ENCODE assay signal across 10 mouse cellular contexts in genomic region chr3:55447486-55448460, GRCm38 (mm10). TPM values are rescaled to one million over a fixed set of nuclear protein-coding genes. Genes with fewer than 3 reads are reported as not detected.
A peak's percentile ranks its signal among the peaks of the same experiment; 100 is the strongest.
DNase-seq lines count a peak whose midpoint lies in the region; ATAC-seq and TF ChIP-seq lines count a peak whose summit lies in the region.
"Had no signal": no experiment of that assay in that cellular context is flagged by ENCODE, and none has a peak within 500 bp of the region (broad histone marks: within the 10 kb centered on the region; RNA-seq: fewer than 3 reads in every experiment).

No protein-coding gene starts in this region.

- no peak overlapping the region for H3K9ac ChIP-seq in heart, adult 2 months (ENCODE audit: low read depth, low read length)
- H3K9ac ChIP-seq in heart, embryonic 11.5 days (ENCODE audit: low read depth, low read length): no peak overlapping the region
- H3K9ac ChIP-seq in intestine, embryonic 16.5 days (ENCODE audit: low read depth, low read length): no peak overlapping the region
- H3K9ac ChIP-seq: liver, embryonic 15.5 days had no signal

- intact Hi-C loops in heart, adult 2 months (cut with DNase I): no loop called here

- H3K4me1 ChIP-seq in heart, adult 2 months (ENCODE audit: control insufficient read depth, insufficient read depth, low read length): peaks cover 1% of the 10 kb centered on the region; the same call in 1 of the 2 replicates
- no peaks in the 10 kb centered on the region for H3K4me1 ChIP-seq in heart, embryonic 11.5 days (ENCODE audit: control insufficient read depth, insufficient read depth, low read length)
- H3K4me1 ChIP-seq in intestine, embryonic 16.5 days (ENCODE audit: control insufficient read depth, insufficient read depth, low read length): no peaks in the 10 kb centered on the region
- H3K4me1 ChIP-seq: liver, embryonic 15.5 days had no signal

- H3K36me3 ChIP-seq in heart, adult 2 months (ENCODE audit: control insufficient read depth, insufficient read depth, low read length): no peaks in the 10 kb centered on the region
- no peaks in the 10 kb centered on the region for H3K36me3 ChIP-seq in heart, embryonic 11.5 days (ENCODE audit: control insufficient read depth, insufficient read depth, low read length)
- no peaks in the 10 kb centered on the region for H3K36me3 ChIP-seq in intestine, embryonic 16.5 days (ENCODE audit: control insufficient read depth, insufficient read depth, low read length)
- H3K36me3 ChIP-seq: liver, embryonic 15.5 days had no signal

- peak overlapping the region; percentile 36; the same call in 1 of the 2 replicates for H3K27ac ChIP-seq in heart, adult 2 months
- no peak overlapping the region for H3K27ac ChIP-seq in heart, embryonic 11.5 days (ENCODE audit: low read depth, low read length)
- H3K27ac ChIP-seq in intestine, embryonic 16.5 days (ENCODE audit: low read length): no peak overlapping the region
- H3K27ac ChIP-seq: liver, embryonic 15.5 days had no signal

- H3K9me3 ChIP-seq in heart, embryonic 11.5 days (replicated peaks; ENCODE audit: control insufficient read depth, low read length): no peaks in the 10 kb centered on the region
- no peaks in the 10 kb centered on the region for H3K9me3 ChIP-seq in intestine, embryonic 16.5 days (ENCODE audit: control insufficient read depth, low read length)
- H3K9me3 ChIP-seq: liver, embryonic 15.5 days had no signal

- no peak for TF ChIP-seq POLR2A in heart, adult 2 months (IDR thresholded peaks at IDR 0.05; ENCODE audit: insufficient read depth, low read depth, low read length)

- no peak overlapping the region for H3K4me2 ChIP-seq in heart, embryonic 11.5 days
- no peak overlapping the region for H3K4me2 ChIP-seq in intestine, embryonic 16.5 days (ENCODE audit: low read depth, low read length)
- H3K4me2 ChIP-seq: liver, embryonic 15.5 days had no signal

- no peaks in the 10 kb centered on the region for H3K27me3 ChIP-seq in heart, adult 2 months (ENCODE audit: control insufficient read depth, insufficient read depth, low read length)
- no peaks in the 10 kb centered on the region for H3K27me3 ChIP-seq in heart, embryonic 11.5 days (ENCODE audit: control insufficient read depth, insufficient read depth, low read length)
- no peaks in the 10 kb centered on the region for H3K27me3 ChIP-seq in intestine, embryonic 16.5 days (replicated peaks; ENCODE audit: control insufficient read depth, insufficient read depth, low read length)
- H3K27me3 ChIP-seq: liver, embryonic 15.5 days had no signal

- DNase-seq in heart, adult 2 months: peak; percentile 31 to 66
- DNase-seq in adrenal gland, postnatal 10 days: peak; percentile 57
- peak; percentile 91 for DNase-seq in fibroblast of lung, adult 2 months (ENCODE audit: low read depth)
- DNase-seq in layer of hippocampus, postnatal 10 days (ENCODE audit: low spot score in 2 of 2): peak; percentile 69 to 77
- peak; percentile 81 for DNase-seq in right cerebral cortex, postnatal 25 days
- no peak for DNase-seq in thymus, postnatal 0 days (ENCODE audit: low spot score)

- WGBS in heart, adult 2 months: 67% methylated on average over 5 of the region's 5 CpGs
- WGBS in heart, embryonic 11.5 days (ENCODE audit: insufficient replicate concordance): 86% methylated on average over 5 of the region's 5 CpGs
- WGBS in intestine, embryonic 16.5 days: 83% methylated on average over 5 of the region's 5 CpGs

- H3K4me3 ChIP-seq in heart, adult 2 months: no peak overlapping the region
- no peak overlapping the region for H3K4me3 ChIP-seq in heart, embryonic 11.5 days (ENCODE audit: low read depth, low read length)
- H3K4me3 ChIP-seq in intestine, embryonic 16.5 days (ENCODE audit: low read length): no peak overlapping the region
- H3K4me3 ChIP-seq: liver, embryonic 15.5 days had no signal

- no peak for ATAC-seq in heart, embryonic 11.5 days (replicated peaks; ENCODE audit: insufficient number of reproducible peaks, low FRiP score, low TSS enrichment)
- no peak for ATAC-seq in intestine, embryonic 16.5 days

- no peaks in the 10 kb centered on the region for H3K79me2 ChIP-seq in heart, adult 2 months (replicated peaks; ENCODE audit: control insufficient read depth, insufficient read depth, low read length)

- TF ChIP-seq CTCF in heart, adult 2 months (IDR thresholded peaks at IDR 0.05): no peak

- TF ChIP-seq EP300 in heart, adult 2 months (IDR thresholded peaks at IDR 0.05; ENCODE audit: insufficient read depth, low read depth, low read length): 0 out of 2 replicates have a peak, but pooled peaks have one; percentile 27

RNA-seq across cellular contexts. Expression of gene Gm21954, which starts 24.2 kb away (rescaled TPM):
- not detected for total RNA-seq in heart, adult 2 months (2021)
- not detected in 2 replicates for polyA plus RNA-seq in heart, adult 2 months (2012; rRNA removed)
- polyA plus RNA-seq in heart, embryonic 11.5 days (2014; fragmentation: Nextera tagmentation; extraction: Ambion mirVana): not detected in 2 replicates
- total RNA-seq in adrenal gland, postnatal 10 days (2021): not detected
- total RNA-seq in layer of hippocampus, postnatal 10 days (2021): not detected
- not detected in 2 replicates for polyA plus RNA-seq in thymus, postnatal 0 days (2015; fragmentation: Nextera tagmentation; extraction: Ambion mirVana)
- not detected in 2 replicates for polyA plus RNA-seq in intestine, embryonic 16.5 days (2015; fragmentation: Nextera tagmentation; extraction: Ambion mirVana)
- polyA plus RNA-seq: liver, embryonic 15.5 days; stomach, embryonic 14.5 days had no signal
